In the genomic region with DNA sequence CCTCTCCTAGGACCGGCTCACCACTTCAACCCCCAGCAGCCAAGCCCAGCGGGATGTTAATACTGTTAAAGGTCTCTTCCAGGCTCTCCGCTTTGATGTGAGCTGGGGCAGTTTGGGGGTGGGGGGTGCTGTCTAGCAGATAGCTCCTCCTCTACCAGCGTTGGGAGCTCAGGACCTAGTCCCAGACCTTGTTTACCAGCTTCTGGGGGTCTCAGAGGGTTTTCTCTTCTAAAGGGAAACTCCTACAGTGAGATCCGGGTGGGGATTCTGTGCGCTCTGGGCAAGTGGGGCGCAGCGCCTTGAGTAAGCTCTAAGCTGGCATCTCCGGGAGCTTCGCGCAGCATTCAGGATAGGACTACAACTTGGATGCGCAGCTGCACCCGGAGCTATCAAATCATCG, we compare ENCODE assay signal across 21 mouse cellular contexts. TPM values are rescaled to one million over a fixed set of nuclear protein-coding genes. Genes with fewer than 3 reads are reported as not detected.
DNase-seq lines count a peak whose midpoint lies in the region; ATAC-seq and TF ChIP-seq lines count a peak whose summit lies in the region.
"Had no signal": no experiment of that assay in that cellular context is flagged by ENCODE, and none has a peak within 500 bp of the region (broad histone marks: within the 10 kb centered on the region; RNA-seq: fewer than 3 reads in every experiment).

No protein-coding gene starts in this region.

- peak overlapping the region; percentile 25 for H3K4me3 ChIP-seq in cerebellum, adult 2 months (replicated peaks; ENCODE audit: insufficient read depth, low read depth, low read length)
- 0 out of 2 replicates have a peak overlapping the region, but pooled peaks have one; percentile 13 for H3K4me3 ChIP-seq in hindbrain, embryonic 10.5 days
- no peak overlapping the region for H3K4me3 ChIP-seq in hindbrain, embryonic 16.5 days (ENCODE audit: low read length)
- H3K4me3 ChIP-seq in E14TG2a.4 (replicated peaks; ENCODE audit: low read length) = peak overlapping the region; percentile 37
- no peak overlapping the region for H3K4me3 ChIP-seq in limb, embryonic 12.5 days (replicated peaks)
- H3K4me3 ChIP-seq in lung, postnatal 0 days (ENCODE audit: low read depth, low read length) = no peak overlapping the region
- H3K4me3 ChIP-seq: limb, embryonic 15.5 days; myocyte; stomach, embryonic 15.5 days had no signal

- H3K4me1 ChIP-seq in cerebellum, adult 2 months (ENCODE audit: control insufficient read depth, insufficient read depth, low read length) = peaks cover 11% of the 10 kb centered on the region
- H3K4me1 ChIP-seq in hindbrain, embryonic 10.5 days (replicated peaks) = peaks cover 18% of the 10 kb centered on the region
- H3K4me1 ChIP-seq in hindbrain, embryonic 16.5 days (ENCODE audit: control insufficient read depth, insufficient read depth, low read depth, low read length) = peaks cover 6% of the 10 kb centered on the region; the same call in 1 of the 2 replicates
- peaks cover 37% of the 10 kb centered on the region for H3K4me1 ChIP-seq in E14TG2a.4 (replicated peaks; ENCODE audit: low read depth, low read length)
- H3K4me1 ChIP-seq in limb, embryonic 12.5 days (replicated peaks) = peaks cover 5% of the 10 kb centered on the region; the same call in 1 of the 2 replicates
- no peaks in the 10 kb centered on the region for H3K4me1 ChIP-seq in lung, postnatal 0 days (ENCODE audit: insufficient read depth, low read depth, low read length)
- H3K4me1 ChIP-seq: stomach, embryonic 15.5 days had no signal

- 30% methylated on average over 14 of the region's 14 CpGs for WGBS in cerebellum, adult 2 months
- under 1% methylated on average over 14 of the region's 14 CpGs for WGBS in hindbrain, embryonic 10.5 days
- WGBS in hindbrain, embryonic 16.5 days = 3% methylated on average over 14 of the region's 14 CpGs
- WGBS in limb, embryonic 12.5 days = 2% methylated on average over 14 of the region's 14 CpGs
- WGBS in lung, postnatal 0 days = 5% methylated on average over 14 of the region's 14 CpGs

- no peak for TF ChIP-seq EP300 in lung, postnatal 0 days (IDR thresholded peaks at IDR 0.05)

- H3K9ac ChIP-seq in hindbrain, embryonic 16.5 days (ENCODE audit: low read depth, low read length) = no peak overlapping the region
- H3K9ac ChIP-seq in limb, embryonic 12.5 days (replicated peaks) = no peak overlapping the region
- H3K9ac ChIP-seq in lung, postnatal 0 days (replicated peaks; ENCODE audit: low read depth) = no peak overlapping the region
- H3K9ac ChIP-seq: limb, embryonic 15.5 days; stomach, embryonic 15.5 days had no signal

- no peaks in the 10 kb centered on the region for H3K9me3 ChIP-seq in hindbrain, embryonic 10.5 days
- H3K9me3 ChIP-seq in hindbrain, embryonic 16.5 days (ENCODE audit: control insufficient read depth, low read length) = no peaks in the 10 kb centered on the region
- H3K9me3 ChIP-seq in E14TG2a.4 (ENCODE audit: low read length) = no peaks in the 10 kb centered on the region
- H3K9me3 ChIP-seq in limb, embryonic 12.5 days = no peaks in the 10 kb centered on the region
- H3K9me3 ChIP-seq in lung, postnatal 0 days (ENCODE audit: low read length) = no peaks in the 10 kb centered on the region
- H3K9me3 ChIP-seq: limb, embryonic 15.5 days; stomach, embryonic 15.5 days had no signal

- H3K4me2 ChIP-seq in hindbrain, embryonic 16.5 days (ENCODE audit: low read length) = no peak overlapping the region
- peak overlapping the region; percentile 25 for H3K4me2 ChIP-seq in limb, embryonic 12.5 days
- H3K4me2 ChIP-seq in lung, postnatal 0 days (replicated peaks; ENCODE audit: low read depth, low read length) = no peak overlapping the region
- H3K4me2 ChIP-seq: limb, embryonic 15.5 days; stomach, embryonic 15.5 days had no signal

- ATAC-seq in hindbrain, embryonic 16.5 days = no peak
- ATAC-seq in limb, embryonic 12.5 days (ENCODE audit: insufficient number of reproducible peaks, insufficient read depth, low FRiP score, low TSS enrichment, low read depth) = no peak
- no peak for ATAC-seq in lung, postnatal 0 days
- ATAC-seq: intestine, postnatal 0 days; Patski had no signal

- no peak for TF ChIP-seq CTCF in cerebellum, adult 2 months (IDR thresholded peaks at IDR 0.05; ENCODE audit: borderline replicate concordance, insufficient read depth, low read depth, low read length)
- TF ChIP-seq CTCF in E14TG2a.4 (conservative IDR thresholded peaks at IDR 0.05; ENCODE audit: low read length) = no peak
- no peak for TF ChIP-seq CTCF in lung, postnatal 0 days (IDR thresholded peaks at IDR 0.05)

- H3K27me3 ChIP-seq in cerebellum, adult 2 months (ENCODE audit: control insufficient read depth, insufficient read depth, low read length) = 0 out of 2 replicates have a peak, but pooled peaks cover 1% of the 10 kb centered on the region
- peaks cover 76% of the 10 kb centered on the region for H3K27me3 ChIP-seq in hindbrain, embryonic 10.5 days (ENCODE audit: insufficient read depth, poor library complexity, severe bottlenecking)
- peaks cover 35% of the 10 kb centered on the region for H3K27me3 ChIP-seq in hindbrain, embryonic 16.5 days (replicated peaks; ENCODE audit: control insufficient read depth, insufficient read depth, low read length)
- peaks cover 51% of the 10 kb centered on the region for H3K27me3 ChIP-seq in E14TG2a.4 (ENCODE audit: insufficient read depth, low read length)
- peaks cover 71% of the 10 kb centered on the region for H3K27me3 ChIP-seq in limb, embryonic 12.5 days
- peaks cover 16% of the 10 kb centered on the region; the same call in 1 of the 2 replicates for H3K27me3 ChIP-seq in lung, postnatal 0 days (replicated peaks; ENCODE audit: insufficient read depth, low read length)
- H3K27me3 ChIP-seq: CH12.LX had no signal

- no peak for TF ChIP-seq POLR2A in cerebellum, adult 2 months (IDR thresholded peaks at IDR 0.05; ENCODE audit: borderline replicate concordance, insufficient read depth, low read length)

- no peak overlapping the region for H3K27ac ChIP-seq in cerebellum, adult 2 months (ENCODE audit: insufficient read depth, low read length)
- no peak overlapping the region for H3K27ac ChIP-seq in hindbrain, embryonic 10.5 days
- H3K27ac ChIP-seq in hindbrain, embryonic 16.5 days (ENCODE audit: low read depth, low read length) = no peak overlapping the region
- H3K27ac ChIP-seq in limb, embryonic 12.5 days = no peak overlapping the region
- H3K27ac ChIP-seq in lung, postnatal 0 days (ENCODE audit: low read length) = no peak overlapping the region
- H3K27ac ChIP-seq: limb, embryonic 15.5 days; stomach, embryonic 15.5 days had no signal

- H3K36me3 ChIP-seq in hindbrain, embryonic 10.5 days = no peaks in the 10 kb centered on the region
- no peaks in the 10 kb centered on the region for H3K36me3 ChIP-seq in hindbrain, embryonic 16.5 days (ENCODE audit: control insufficient read depth, insufficient read depth, low read length)
- no peaks in the 10 kb centered on the region for H3K36me3 ChIP-seq in E14TG2a.4 (ENCODE audit: insufficient read depth, low read length)
- H3K36me3 ChIP-seq in limb, embryonic 12.5 days = no peaks in the 10 kb centered on the region
- no peaks in the 10 kb centered on the region for H3K36me3 ChIP-seq in lung, postnatal 0 days (ENCODE audit: insufficient read depth, low read length)
- H3K36me3 ChIP-seq: limb, embryonic 15.5 days; stomach, embryonic 15.5 days had no signal

- DNase-seq in cerebellum, adult 2 months = no peak
- no peak for DNase-seq in cerebellum, adult 8-10 months
- DNase-seq in hindbrain, embryonic 10.5 days (ENCODE audit: low spot score) = peak; percentile 25
- DNase-seq in lung, postnatal 0 days (ENCODE audit: low spot score) = no peak
- DNase-seq in lung, postnatal 25 days (ENCODE audit: low spot score) = no peak
- DNase-seq: cerebellum, adult 9-11 months; gastrocnemius, postnatal 10 days; heart, postnatal 10 days; kidney, postnatal 25 days; layer of hippocampus, postnatal 36 days; lung, adult 18-20 months; thymus, postnatal 14 days had no signal

RNA-seq across cellular contexts. Expression of gene Eomes, which starts 9.7 kb away (rescaled TPM):
- polyA plus RNA-seq in cerebellum, adult 2 months (2012; rRNA removed) = 6.0 and 6.9 TPM in 2 replicates
- 0.10 TPM in 1 of 2 replicates, not detected in the other for polyA plus RNA-seq in hindbrain, embryonic 10.5 days (2016; fragmentation: Nextera tagmentation; extraction: Ambion mirVana)
- 1.9 and 3.1 TPM in 2 replicates for polyA plus RNA-seq in hindbrain, embryonic 16.5 days (2015; fragmentation: Nextera tagmentation; extraction: Ambion mirVana)
- 0.75 and 2.1 TPM in 2 replicates for polyA plus RNA-seq in limb, embryonic 12.5 days (2016; fragmentation: Nextera tagmentation; extraction: Ambion mirVana)
- polyA plus RNA-seq in lung, postnatal 0 days (2015; fragmentation: Nextera tagmentation; extraction: Ambion mirVana) = 0.05 and 0.06 TPM in 2 replicates
- polyA plus RNA-seq: intestine, postnatal 0 days had no signal

RNA-seq across cellular contexts. Expression of gene Golga4, which starts 37.8 kb away (rescaled TPM):
- polyA plus RNA-seq in cerebellum, adult 2 months (2012; rRNA removed) = 61.5 and 65.7 TPM in 2 replicates
- 34.2 and 42.9 TPM in 2 replicates for polyA plus RNA-seq in hindbrain, embryonic 10.5 days (2016; fragmentation: Nextera tagmentation; extraction: Ambion mirVana)
- 36.5 and 38.9 TPM in 2 replicates for polyA plus RNA-seq in hindbrain, embryonic 16.5 days (2015; fragmentation: Nextera tagmentation; extraction: Ambion mirVana)
- 62.4 and 68.5 TPM in 2 replicates for polyA plus RNA-seq in limb, embryonic 12.5 days (2016; fragmentation: Nextera tagmentation; extraction: Ambion mirVana)
- 30.6 and 35.6 TPM in 2 replicates for polyA plus RNA-seq in lung, postnatal 0 days (2015; fragmentation: Nextera tagmentation; extraction: Ambion mirVana)

Comparison
In these comparisons a context has a peak if more than half of its experiments do, and no peak if none do; other contexts are left out.
1. H3K4me3 ChIP-seq: peak in cerebellum, adult 2 months (single experiment), hindbrain, embryonic 10.5 days (single experiment) and E14TG2a.4 (single experiment); none in hindbrain, embryonic 16.5 days (single experiment), limb, embryonic 12.5 days (single experiment) and lung, postnatal 0 days (single experiment).